Mouse (Mus musculus) cerebellum, adult 2 months (tissue): ENCODE measurements around the gene Cfap100.

Source experiments
- CTCF ChIP-seq: fragments of 200-500 bp; IDR thresholded peaks from 2 replicates; pipeline ENCODE4 v1.5.1; 2011; ENCODE audit warnings: low read depth, mild to moderate bottlenecking, control low read depth, low read length, moderate library complexity, borderline replicate concordance; ENCODE audit not compliant: insufficient read depth
- POLR2A ChIP-seq: fragments of 200-500 bp; IDR thresholded peaks from 2 replicates; pipeline ENCODE4 v1.6.1; 2011; ENCODE audit warnings: low read length, control low read depth, borderline replicate concordance; ENCODE audit not compliant: insufficient read depth

- TF ChIP-seq CTCF, result no peak
- no peak for TF ChIP-seq POLR2A
Observed at GRCm38 (mm10) chr6:90410972-90411371, 17.6 kb downstream of the Cfap100 start.
